Mouse (Mus musculus) intestine, embryonic 14.5 days (tissue): ENCODE measurements around the gene Ndp. TPM values are rescaled to one million over a fixed set of nuclear protein-coding genes. Genes with fewer than 3 reads are reported as not detected.

Source experiments
- polyA plus RNA-seq: library from polyadenylated mRNA; unstranded; fragments of >200 nt; fragmentation: Nextera tagmentation; extraction: Ambion mirVana; gene quantifications from 2 replicates; pipeline ENCODE4 v1.2.1, GENCODE M21; 2014

The Ndp gene
- polyA plus RNA-seq, 1 experiment from 2014 or later, result 0.12 TPM

Other genes starting within 250 kb of the Ndp start
- gene Maob, start 94.4 kb downstream of the Ndp start, polyA plus RNA-seq, result 13.7 and 17.7 TPM in 2 replicates